Mouse (Mus musculus) testis, adult 2 months (tissue): Measurements from ENCODE around the gene Phactr1. TPM values are rescaled to one million over a fixed set of nuclear protein-coding genes. Genes with fewer than 3 reads are reported as not detected.
A peak's percentile ranks its signal among the peaks of the same experiment; 100 is the strongest.

ENCODE experiments used
- H3K27ac ChIP-seq: fragments of 200-500 bp; 2 replicates; pipeline ENCODE4 v1.5.1; 2012; ENCODE audit warnings: low read depth, low read length; ENCODE audit not compliant: control insufficient read depth, insufficient read depth
- H3K27me3 ChIP-seq: fragments of 200-500 bp; 2 replicates; pipeline ENCODE4 v1.6.1; 2012; ENCODE audit warnings: mild to moderate bottlenecking, low read length, moderate library complexity; ENCODE audit not compliant: control insufficient read depth, insufficient read depth
- H3K36me3 ChIP-seq: fragments of 200-500 bp; 2 replicates; pipeline ENCODE4 v1.6.1; 2012; ENCODE audit warnings: mild to moderate bottlenecking, low read length; ENCODE audit not compliant: control insufficient read depth, insufficient read depth
- H3K4me1 ChIP-seq: fragments of 200-500 bp; 2 replicates; pipeline ENCODE4 v1.6.1; 2012; ENCODE audit warnings: low read length; ENCODE audit not compliant: control insufficient read depth, insufficient read depth
- H3K4me3 ChIP-seq: fragments of 200-500 bp; 2 replicates; pipeline ENCODE4 v1.5.1; 2012; ENCODE audit warnings: low read depth, mild to moderate bottlenecking, low read length, moderate library complexity, mixed read lengths; ENCODE audit not compliant: control insufficient read depth
- CTCF ChIP-seq: fragments of 200-500 bp; IDR thresholded peaks from 2 replicates; pipeline ENCODE4 v1.5.1; 2012; ENCODE audit warnings: low read depth, mild to moderate bottlenecking, inconsistent platforms, low read length, moderate library complexity; ENCODE audit not compliant: control insufficient read depth, insufficient read depth, insufficient replicate concordance
- POLR2A ChIP-seq: fragments of 200-500 bp; IDR thresholded peaks from 2 replicates; pipeline ENCODE4 v1.6.1; 2012; ENCODE audit warnings: low read depth, mild to moderate bottlenecking, inconsistent platforms, low read length, moderate library complexity; ENCODE audit not compliant: control insufficient read depth
- polyA plus RNA-seq: library from polyadenylated mRNA; depleted of rRNA; stranded (reverse); fragments of >200 nt; gene quantifications from 2 replicates; pipeline ENCODE4 v1.2.3, GENCODE M21; 2012

Phactr1 gene
- polyA plus RNA-seq, 1 experiment = 50.2 TPM

DNA sequence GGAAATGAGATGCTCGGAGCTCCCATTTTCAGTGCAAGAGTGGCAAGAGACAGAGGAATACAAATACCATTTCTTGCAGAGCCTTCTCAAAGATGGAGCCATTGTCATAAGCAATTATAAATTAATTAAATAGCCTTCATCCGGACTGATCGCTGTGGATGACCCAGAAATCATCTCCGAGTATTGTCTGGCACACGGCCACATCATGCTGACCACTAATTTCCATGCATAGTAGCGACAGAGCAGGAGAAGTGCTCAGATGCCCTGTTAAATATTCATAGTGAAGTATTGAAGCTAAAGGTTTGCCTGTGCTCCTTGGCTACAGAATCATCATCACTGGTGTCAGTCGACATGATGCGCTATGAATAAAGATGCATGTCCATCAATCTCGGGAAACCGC, 213.6 kb downstream of the Phactr1 start:
- no peaks in the 10 kb centered on the region for H3K27me3 ChIP-seq
- H3K4me1 ChIP-seq = no peaks in the 10 kb centered on the region
- H3K27ac ChIP-seq = no peak overlapping the region
- TF ChIP-seq CTCF = no peak
- TF ChIP-seq POLR2A = no peak
- no peak overlapping the region for H3K4me3 ChIP-seq
- H3K36me3 ChIP-seq = no peaks in the 10 kb centered on the region

DNA sequence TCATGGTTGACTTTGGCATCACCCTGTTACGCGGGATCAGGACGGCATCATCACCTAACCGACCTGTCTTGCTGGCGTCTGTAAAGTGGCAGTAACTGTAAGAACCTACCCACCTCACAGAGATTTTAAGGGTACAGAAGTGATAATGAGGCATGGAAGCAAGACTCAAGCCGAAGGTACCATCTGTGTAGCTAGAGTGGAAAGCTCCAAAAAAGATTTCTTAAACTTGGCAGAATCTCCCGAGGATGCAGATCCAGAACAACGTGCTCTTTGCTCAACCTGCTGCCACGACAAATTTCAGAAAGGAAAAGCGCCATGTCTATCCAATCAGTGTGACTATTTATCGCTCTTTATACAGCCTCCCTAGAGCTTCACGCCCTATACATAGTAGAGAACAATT, 214.2 kb downstream of the Phactr1 start:
- Histone ChIP-seq H3K4me3 (no peak overlapping the region), H3K27me3 (no peaks in the 10 kb centered on the region), H3K4me1 (no peaks in the 10 kb centered on the region), H3K36me3 (no peaks in the 10 kb centered on the region), H3K27ac (no peak overlapping the region)
- no peak for TF ChIP-seq POLR2A
- TF ChIP-seq CTCF = no peak

DNA sequence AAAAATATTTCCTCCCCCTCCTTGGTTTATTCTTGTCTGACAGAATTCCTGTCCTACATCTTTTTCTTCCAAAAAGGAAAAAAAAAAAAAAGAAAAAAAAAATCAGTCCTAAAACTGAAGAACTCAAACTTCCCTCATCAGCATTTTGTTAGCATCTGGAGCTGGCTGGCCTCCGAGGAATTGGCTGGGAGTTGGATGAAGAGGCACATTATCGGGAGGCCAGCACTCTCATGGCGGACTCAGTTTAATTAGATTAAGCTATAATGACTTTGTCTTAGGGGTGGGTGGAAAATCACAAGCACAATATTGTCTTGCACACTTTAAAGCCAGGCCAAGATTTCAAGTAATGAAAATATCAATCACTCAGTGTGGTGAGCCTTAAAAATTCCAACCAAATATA, 215.6 kb downstream of the Phactr1 start:
- no peaks in the 10 kb centered on the region for H3K27me3 ChIP-seq
- H3K4me3 ChIP-seq = no peak overlapping the region
- H3K4me1 ChIP-seq = no peaks in the 10 kb centered on the region
- H3K27ac ChIP-seq = no peak overlapping the region
- no peaks in the 10 kb centered on the region for H3K36me3 ChIP-seq
- no peak for TF ChIP-seq POLR2A
- no peak for TF ChIP-seq CTCF

DNA sequence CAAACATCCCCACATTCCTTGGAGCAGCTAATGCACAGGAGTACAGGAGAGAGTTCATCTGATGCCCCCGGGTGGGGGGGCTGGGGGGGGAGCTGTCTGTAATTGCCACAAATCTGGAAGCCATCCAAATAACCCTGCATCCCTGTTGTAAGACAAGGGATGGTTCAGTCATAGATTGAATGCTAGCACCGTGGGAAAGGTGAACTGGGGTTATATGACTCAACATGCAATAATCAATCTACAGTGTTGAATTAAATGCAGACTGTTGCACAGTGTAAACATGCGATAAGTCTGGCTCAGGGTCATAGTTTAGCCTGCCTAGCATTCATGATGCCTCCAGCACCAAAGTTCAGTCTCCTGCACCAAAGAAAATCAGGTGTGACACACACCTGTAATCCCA, 219.2 kb downstream of the Phactr1 start:
- TF ChIP-seq CTCF (no peak), POLR2A (no peak)
- Histone ChIP-seq H3K4me3 (no peak overlapping the region), H3K27ac (no peak overlapping the region), H3K36me3 (no peaks in the 10 kb centered on the region), H3K27me3 (no peaks in the 10 kb centered on the region), H3K4me1 (no peaks in the 10 kb centered on the region)

DNA sequence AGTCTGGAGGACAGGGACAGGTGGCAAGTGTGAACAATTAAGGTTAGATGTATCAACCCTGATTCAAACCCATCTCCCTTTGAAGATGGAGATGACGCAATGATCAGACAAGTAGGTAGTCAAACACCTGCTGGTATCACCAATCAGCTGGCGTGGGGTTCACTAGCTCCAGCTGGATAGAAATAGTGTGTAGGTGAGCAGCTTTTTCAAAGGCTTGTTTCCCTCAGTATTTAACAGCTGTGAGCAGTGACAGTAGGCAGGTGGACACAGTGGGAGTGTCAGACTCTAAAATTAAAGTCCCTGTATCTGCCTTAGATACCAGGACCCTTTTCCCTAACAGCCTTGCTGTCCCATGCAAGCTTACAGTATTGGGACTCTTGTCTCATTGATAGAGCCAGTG, 221.4 kb downstream of the Phactr1 start:
- Histone ChIP-seq H3K4me3 (no peak overlapping the region), H3K27ac (no peak overlapping the region), H3K4me1 (no peaks in the 10 kb centered on the region), H3K36me3 (no peaks in the 10 kb centered on the region), H3K27me3 (no peaks in the 10 kb centered on the region)
- TF ChIP-seq POLR2A (no peak), CTCF (no peak)

DNA sequence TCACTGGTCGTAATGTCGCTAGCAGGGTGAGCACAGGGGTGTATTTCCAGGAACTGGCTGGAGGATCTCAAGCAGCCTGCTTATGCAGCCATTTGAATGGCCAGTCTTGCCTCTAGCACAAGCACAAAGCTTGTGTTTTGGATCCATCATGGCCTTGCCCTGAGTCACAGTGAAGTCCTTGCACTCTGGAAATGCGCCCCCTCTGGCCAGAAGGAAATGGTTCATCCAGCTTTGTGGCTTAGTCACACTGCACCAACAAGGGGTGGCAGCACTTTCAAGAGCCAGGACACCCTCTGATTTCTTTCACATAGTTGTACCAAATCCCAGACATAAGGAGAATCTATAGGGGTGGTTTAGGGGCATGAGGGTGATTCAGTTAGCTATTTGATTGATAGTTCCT, 222.4 kb downstream of the Phactr1 start:
- H3K4me1 ChIP-seq = no peaks in the 10 kb centered on the region
- H3K27me3 ChIP-seq = no peaks in the 10 kb centered on the region
- TF ChIP-seq CTCF = peak; percentile 21; the same call in 1 of the 2 replicates
- TF ChIP-seq POLR2A = no peak

DNA sequence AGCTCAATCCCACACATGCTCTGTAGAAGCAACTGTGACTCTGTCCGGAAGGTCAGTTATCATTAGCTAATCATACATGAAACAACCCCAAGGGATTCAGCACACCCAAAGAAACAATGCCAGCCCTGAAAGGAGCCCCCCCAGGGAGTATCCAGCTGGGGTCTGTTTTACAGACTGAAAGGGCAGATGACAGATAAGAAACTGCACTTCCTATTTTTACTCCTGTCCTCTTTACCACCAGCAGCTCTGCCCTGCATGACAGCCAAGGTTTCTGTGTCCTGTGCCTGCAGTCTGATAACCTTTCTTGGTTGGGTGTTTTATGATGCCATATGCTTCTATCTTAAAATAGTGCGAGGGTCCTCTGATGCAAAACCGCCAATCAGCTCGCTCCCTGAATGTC, 225.4 kb downstream of the Phactr1 start:
- Histone ChIP-seq H3K4me3 (no peak overlapping the region), H3K36me3 (no peaks in the 10 kb centered on the region), H3K27me3 (no peaks in the 10 kb centered on the region), H3K4me1 (no peaks in the 10 kb centered on the region), H3K27ac (no peak overlapping the region)
- TF ChIP-seq POLR2A = no peak

More for the DNA sequence above, 222.4 kb downstream of the Phactr1 start:
- no peaks in the 10 kb centered on the region for H3K36me3 ChIP-seq
- H3K27ac ChIP-seq = no peak overlapping the region
- no peak overlapping the region for H3K4me3 ChIP-seq

DNA sequence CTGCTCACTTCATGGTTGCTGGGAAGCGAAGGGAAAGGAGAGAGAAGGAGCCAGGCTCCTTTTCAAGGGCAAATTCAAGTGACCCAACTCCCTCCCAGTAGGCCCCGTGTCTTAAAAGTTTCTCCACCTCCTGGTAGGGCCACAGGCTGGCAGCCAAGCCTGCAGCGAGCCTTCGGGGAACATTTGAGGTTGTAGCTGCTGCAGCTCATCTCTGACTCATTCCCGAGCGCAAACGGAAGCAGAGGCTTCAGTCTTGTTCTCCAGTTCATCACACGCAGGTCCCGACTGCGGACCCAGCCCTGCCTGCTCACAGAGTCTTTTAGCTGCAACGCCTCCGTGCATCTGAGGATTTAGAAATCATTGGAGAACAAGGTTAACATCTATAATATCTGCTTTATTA, 226.6 kb downstream of the Phactr1 start:
- Histone ChIP-seq H3K4me3 (no peak overlapping the region), H3K36me3 (no peaks in the 10 kb centered on the region), H3K27ac (no peak overlapping the region), H3K4me1 (no peaks in the 10 kb centered on the region), H3K27me3 (no peaks in the 10 kb centered on the region)
- TF ChIP-seq POLR2A = no peak
- no peak for TF ChIP-seq CTCF

DNA sequence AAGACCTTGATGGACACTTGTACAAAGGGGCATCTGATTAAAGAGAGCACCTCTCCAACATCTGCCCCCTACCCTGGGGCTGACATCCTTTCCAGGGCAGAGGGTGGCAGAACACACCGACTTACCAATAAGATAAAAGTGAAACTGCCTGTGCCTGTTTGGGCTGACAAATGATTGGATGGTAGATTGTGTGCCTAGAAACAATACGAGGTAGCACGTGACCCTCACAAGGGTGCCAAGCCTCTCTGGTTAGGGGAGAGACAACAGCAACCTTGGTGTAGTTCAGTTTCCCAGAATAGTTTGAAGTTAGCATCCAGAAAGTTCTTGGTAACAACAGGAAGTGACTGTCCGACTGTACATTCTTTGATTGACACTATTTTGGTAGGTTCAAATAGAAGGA, 234.7 kb downstream of the Phactr1 start:
- TF ChIP-seq POLR2A = no peak
- TF ChIP-seq CTCF = no peak
- no peaks in the 10 kb centered on the region for H3K27me3 ChIP-seq
- H3K36me3 ChIP-seq = no peaks in the 10 kb centered on the region
- peaks cover 25% of the 10 kb centered on the region for H3K4me1 ChIP-seq
- no peak overlapping the region for H3K27ac ChIP-seq
- H3K4me3 ChIP-seq = no peak overlapping the region
